Mouse (Mus musculus): ENCODE measurements around the gene Olfr1386.
"Not testable (repeated sequence)": the region's sequence is repeated elsewhere in the genome, so short reads cannot be mapped to it uniquely, and the experiment has no call there.

The Olfr1386 gene

DNA sequence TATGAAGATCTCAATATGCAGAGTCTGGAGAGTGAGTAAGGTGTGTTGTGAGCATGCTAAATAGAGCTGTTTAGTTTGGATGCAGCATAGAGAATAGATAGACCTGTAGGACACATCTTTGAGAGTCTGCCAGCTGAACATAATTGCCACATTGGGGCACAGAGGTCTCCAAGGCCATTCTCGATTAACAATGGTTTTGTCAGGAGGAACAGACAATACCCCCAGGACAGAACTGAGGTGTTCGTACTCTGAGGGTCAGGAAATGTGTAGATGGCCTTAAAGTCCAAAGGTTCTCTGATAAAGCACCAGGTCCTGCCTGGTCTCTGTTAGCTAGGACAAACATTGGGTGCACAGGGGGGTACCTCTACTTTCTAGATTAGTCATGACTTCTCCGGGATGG, at the start of gene Olfr1386:
Gene Olfr1386, plus strand, starts transcription at position 301 of the 400 bp plus-strand sequence.
- not testable (repeated sequence) for DNase-seq (ENCODE audit: low spot score in 2 of 2)

DNA sequence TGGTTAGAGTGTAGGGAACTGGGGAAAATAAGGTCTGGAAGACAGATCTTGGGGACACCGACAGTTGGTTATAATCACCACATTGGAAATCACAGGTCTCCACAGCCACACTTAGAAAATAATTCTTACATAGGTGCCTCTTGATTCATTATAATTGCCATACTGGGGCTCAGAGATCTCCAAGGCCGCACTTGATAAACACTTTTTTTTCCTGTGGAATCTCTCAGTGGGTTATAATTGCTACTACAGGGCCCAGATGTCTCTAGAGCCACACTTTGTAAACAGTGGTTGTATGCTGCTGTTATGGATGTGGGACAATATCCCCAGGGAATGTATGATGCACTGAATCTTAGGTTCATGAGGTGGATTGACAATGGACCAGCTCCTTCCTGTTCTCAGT, 42.1 kb upstream of the Olfr1386 start, which contains the start of gene Olfr1389:
Gene Olfr1389, plus strand, starts transcription at position 301 of the 400 bp plus-strand sequence.
- DNase-seq (ENCODE audit: low spot score in 2 of 2): no peak

DNA sequence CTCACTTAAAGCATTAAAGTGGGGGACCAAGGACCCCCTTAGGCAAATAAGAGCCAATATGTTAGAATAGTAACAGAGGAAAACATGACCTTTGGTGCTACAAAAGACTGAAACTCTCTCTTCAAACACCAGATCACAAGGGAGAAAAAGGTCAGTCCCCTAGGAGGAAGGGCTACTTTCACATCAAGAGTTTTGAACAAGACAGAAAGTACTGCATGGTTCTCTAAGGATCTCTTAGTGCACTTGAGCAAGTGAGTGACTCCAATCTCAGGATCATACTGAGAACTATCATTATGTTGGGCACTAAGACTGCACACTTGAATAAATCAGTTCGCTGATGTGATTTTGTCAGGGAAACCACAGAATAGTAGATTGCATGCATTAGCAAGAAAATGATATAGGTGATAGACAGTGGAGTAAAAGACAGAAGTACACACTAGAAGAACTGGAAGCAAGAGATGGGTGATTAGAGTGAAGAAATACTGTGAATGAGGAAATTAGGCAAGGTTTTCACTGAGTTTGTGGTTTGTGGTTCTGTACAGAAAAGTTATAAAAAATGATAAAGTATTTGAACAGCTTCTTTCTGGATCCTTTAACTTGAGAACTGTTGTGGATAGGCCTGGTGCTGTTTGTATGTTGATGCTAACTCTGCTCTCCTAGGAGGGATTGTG, 39.5 kb upstream of the Olfr1386 start:
- DNase-seq (ENCODE audit: low spot score in 2 of 2): no peak

DNA sequence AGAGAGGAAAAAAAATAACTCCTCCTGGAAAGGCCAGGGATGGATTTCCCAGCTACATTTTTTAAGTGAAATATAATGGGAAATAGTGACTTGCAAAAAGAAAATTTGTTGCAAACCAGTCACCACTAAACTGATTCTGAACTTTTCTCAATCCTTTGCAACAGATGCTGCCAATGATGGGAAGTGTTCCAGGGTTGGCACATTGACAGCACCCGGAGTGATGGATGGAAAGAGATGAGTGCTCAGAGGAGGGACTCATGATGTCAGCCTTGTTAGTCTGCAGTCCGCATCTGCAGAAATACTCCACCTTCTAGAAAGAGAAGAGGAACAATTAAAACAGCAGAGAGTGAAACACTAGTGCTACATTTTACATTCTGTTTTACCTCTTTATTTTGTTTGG, 35.2 kb upstream of the Olfr1386 start:
- DNase-seq (ENCODE audit: low spot score in 2 of 2): no peak

DNA sequence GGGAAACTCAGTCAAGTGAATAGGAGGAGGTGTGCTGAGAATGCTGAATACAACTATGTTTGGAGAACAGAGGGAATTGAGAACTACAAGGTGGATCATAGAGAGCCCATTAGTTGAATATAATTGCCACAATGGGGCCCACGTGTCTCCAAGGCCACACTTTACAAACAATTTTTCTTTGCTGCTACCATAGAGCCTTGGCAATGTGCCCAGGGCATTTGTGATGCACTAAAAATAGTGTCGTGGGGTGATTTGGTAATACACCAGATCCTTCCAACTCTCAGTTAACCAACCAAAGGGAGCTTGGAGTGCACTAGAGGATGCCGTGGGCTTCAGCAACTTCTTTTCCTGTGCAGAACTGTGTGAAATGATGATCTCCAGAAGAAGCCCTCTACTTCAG, 28.4 kb upstream of the Olfr1386 start, which contains the start of gene Olfr1388:
Gene Olfr1388, plus strand, starts transcription at position 214 of the 400 bp plus-strand sequence.
- DNase-seq (ENCODE audit: low spot score in 2 of 2): no peak

DNA sequence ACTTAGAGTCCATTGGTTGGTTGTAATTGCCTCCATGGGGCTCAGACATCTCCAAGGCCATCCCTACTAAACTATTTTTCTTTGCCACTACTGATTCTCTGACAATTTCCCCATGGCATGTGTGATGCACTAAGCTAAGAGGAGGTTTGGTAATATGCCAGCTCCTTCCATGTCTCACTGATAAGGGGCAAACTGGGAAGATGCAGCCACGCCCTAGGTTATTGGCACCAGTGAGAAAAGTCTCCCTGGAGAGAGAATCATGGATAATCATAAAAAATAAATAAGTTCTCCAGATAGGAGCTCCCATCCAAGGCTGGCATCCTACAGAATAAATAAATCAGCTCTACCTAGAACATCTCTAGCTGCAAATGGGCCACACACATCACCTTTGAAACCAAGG, 9.8 kb upstream of the Olfr1386 start, which contains the start of gene Olfr1387:
Gene Olfr1387, plus strand, starts transcription at position 301 of the 400 bp plus-strand sequence.
- no peak for DNase-seq (ENCODE audit: low spot score in 2 of 2)

DNA sequence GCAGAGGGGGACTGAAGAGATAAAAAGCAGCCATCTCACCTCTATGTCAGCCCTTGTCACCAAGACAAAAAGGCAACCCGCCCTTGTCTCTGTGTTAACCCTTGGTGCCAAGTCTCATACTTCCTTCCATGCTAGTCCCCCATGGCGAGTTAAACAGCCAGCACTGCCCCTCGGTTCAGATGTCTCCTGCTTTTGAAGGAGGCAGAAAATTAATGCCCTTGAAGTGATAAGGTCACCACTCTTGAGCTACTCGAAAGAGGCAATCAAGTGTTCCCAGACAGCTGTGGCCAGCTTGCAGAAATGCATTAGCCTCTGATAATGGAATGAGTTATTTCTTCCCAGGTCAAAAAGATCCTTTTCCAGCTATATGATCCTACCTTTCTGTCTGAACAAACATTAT, 21.1 kb downstream of the Olfr1386 start:
- DNase-seq (ENCODE audit: low spot score in 2 of 2): no peak

DNA sequence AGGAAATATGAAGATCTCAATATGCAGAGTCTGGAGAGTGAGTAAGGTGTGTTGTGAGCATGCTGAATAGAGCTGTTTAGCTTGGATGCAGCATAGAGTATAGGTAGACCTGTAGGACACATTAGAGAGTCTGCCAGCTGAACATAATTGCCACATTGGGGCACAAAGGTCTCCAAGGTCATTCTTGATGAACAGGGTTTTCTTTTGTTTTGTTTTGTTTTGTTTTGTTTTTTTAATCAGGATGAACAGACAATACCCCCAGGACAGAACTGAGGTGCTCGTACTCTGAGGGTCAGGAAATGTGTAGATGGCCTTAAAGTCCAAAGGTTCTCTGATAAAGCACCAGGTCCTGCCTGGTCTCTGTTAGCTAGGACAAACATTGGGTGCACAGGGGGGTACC, 23.9 kb downstream of the Olfr1386 start, which contains the start of gene Olfr1385:
Gene Olfr1385, plus strand, starts transcription at position 301 of the 400 bp plus-strand sequence.
- DNase-seq (ENCODE audit: low spot score in 2 of 2): not testable (repeated sequence)

DNA sequence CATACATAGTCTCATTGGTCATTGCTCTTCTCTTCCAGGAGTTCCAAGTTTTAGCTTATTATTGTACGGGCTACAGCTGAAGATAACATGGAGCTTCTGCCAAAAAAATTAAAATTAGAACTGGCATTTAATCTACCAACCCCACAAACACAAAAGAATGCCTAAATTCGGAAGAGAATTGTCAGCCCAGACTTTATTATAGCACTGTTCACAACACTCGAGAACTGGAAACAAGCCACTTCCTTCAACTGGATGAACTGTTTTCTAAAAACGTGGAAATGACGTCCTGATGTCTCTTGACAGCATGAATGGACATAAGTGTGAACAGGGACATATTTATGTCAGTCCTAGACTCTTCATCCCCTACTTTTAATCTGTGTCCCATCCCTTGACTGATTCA, 53.2 kb downstream of the Olfr1386 start:
- DNase-seq (ENCODE audit: low spot score in 2 of 2): no peak

DNA sequence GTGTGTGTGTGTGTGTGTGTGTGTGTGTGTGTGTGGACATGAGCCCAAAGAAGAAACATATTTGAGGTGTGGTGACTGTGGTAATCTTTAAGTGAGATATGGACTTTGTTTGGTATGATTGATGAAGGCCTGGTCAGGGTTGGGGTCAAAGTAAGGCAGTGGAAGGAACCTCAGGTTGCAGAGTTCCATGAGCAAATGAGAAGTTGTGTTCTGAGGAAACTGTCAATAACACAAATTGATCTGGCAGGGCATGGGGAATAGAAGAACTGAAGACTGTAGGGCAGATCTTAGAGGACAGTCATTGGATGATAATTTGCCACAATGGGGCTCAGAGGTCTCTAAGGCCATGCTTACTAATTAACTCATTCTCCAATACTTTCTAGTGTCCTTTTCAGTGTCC, 54.5 kb downstream of the Olfr1386 start, which contains the start of gene Olfr1383:
Gene Olfr1383, plus strand, starts transcription at position 301 of the 400 bp plus-strand sequence.
- DNase-seq (ENCODE audit: low spot score in 2 of 2): no peak

Measured in natural killer cell, adult 2 months (primary cell).